Mouse (Mus musculus): ENCODE data around the gene Gm10220. TPM values are rescaled to one million over a fixed set of nuclear protein-coding genes. Genes with fewer than 3 reads are reported as not detected.

The Gm10220 gene
- polyA plus RNA-seq, 1 experiment from 2014 or later, result not detected

Other genes starting within 250 kb of the Gm10220 start
- gene Gm21663, start 179.0 kb downstream of the Gm10220 start, polyA plus RNA-seq (2015; fragmentation: Nextera tagmentation; extraction: Ambion mirVana), result 0.17 TPM in 1 of 2 replicates, not detected in the other
- gene Gm21671, start 167.0 kb downstream of the Gm10220 start, polyA plus RNA-seq (2015; fragmentation: Nextera tagmentation; extraction: Ambion mirVana), result 0.12 TPM in 2 replicates
- 0.16 TPM in 1 of 2 replicates, not detected in the other for gene Gm21680, start 148.8 kb downstream of the Gm10220 start, polyA plus RNA-seq (2015; fragmentation: Nextera tagmentation; extraction: Ambion mirVana)
- gene Gm21698, start 132.8 kb downstream of the Gm10220 start, polyA plus RNA-seq (2015; fragmentation: Nextera tagmentation; extraction: Ambion mirVana), result 0.12 and 0.13 TPM in 2 replicates
- 0.13 and 0.18 TPM in 2 replicates for gene Gm1979, start 116.6 kb downstream of the Gm10220 start, polyA plus RNA-seq (2015; fragmentation: Nextera tagmentation; extraction: Ambion mirVana)
- gene Gm5862, start 98.5 kb downstream of the Gm10220 start, polyA plus RNA-seq (2015; fragmentation: Nextera tagmentation; extraction: Ambion mirVana), result not detected in 2 replicates
- 0.16 and 0.23 TPM in 2 replicates for gene Speer4a, start 81.9 kb downstream of the Gm10220 start, polyA plus RNA-seq (2015; fragmentation: Nextera tagmentation; extraction: Ambion mirVana)
- 0.13 TPM in 2 replicates for gene Gm7347, start 62.8 kb downstream of the Gm10220 start, polyA plus RNA-seq (2015; fragmentation: Nextera tagmentation; extraction: Ambion mirVana)
- gene Gm10471, start 32.1 kb downstream of the Gm10220 start, polyA plus RNA-seq (2015; fragmentation: Nextera tagmentation; extraction: Ambion mirVana), result 0.06 and 0.10 TPM in 2 replicates
- not detected in 2 replicates for gene 5031410I06Rik, start 16.1 kb downstream of the Gm10220 start, polyA plus RNA-seq (2015; fragmentation: Nextera tagmentation; extraction: Ambion mirVana)
- gene Gm7361, start 136.3 kb upstream of the Gm10220 start, polyA plus RNA-seq (2015; fragmentation: Nextera tagmentation; extraction: Ambion mirVana), result 0.09 and 0.10 TPM in 2 replicates